Mouse (Mus musculus) lung, adult 18-20 months (tissue): ENCODE measurements around the gene Hopx.

Experiments
- DNase-seq, 2 experiments: peaks; one replicate each; pipeline ENCODE4 v3.0.0; 2022; ENCODE audit warnings: mixed read lengths in 2 of 2

Hopx gene

GRCm38 (mm10) chr5:77131879-77132278 lies 17.0 kb upstream of the Hopx start:
- DNase-seq: no peak

- DNase-seq: no peak
Measured at GRCm38 (mm10) chr5:77130310-77131020, 15.5 kb upstream of the Hopx start.

DNA sequence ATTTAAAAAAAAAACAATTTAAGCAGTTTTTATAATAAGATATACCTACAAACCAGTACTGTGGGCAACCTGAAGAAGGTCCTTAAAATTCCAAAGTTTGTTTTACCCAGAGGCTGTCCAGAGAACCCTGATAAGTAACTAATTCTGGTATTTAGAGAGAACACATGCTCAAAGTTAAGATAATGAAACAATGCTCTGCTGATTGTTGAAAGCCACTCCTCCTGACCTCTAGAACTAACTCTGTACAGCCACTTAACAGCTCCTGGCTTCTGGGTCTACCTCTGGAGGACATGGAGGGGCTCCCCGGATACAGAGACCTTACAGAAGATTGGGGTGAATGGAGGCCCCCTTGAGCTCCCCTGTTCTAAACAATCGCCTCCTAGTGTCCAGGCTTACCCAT lies 15.0 kb upstream of the Hopx start:
- DNase-seq: no peak

GRCm38 (mm10) chr5:77128854-77129253 lies 13.9 kb upstream of the Hopx start:
- DNase-seq: no peak

- DNase-seq: peak; percentile 79 to 84
Measured at GRCm38 (mm10) chr5:77126415-77126968, 11.6 kb upstream of the Hopx start.

- no peak for DNase-seq
Measured at GRCm38 (mm10) chr5:77124817-77125283, 9.9 kb upstream of the Hopx start.

- DNase-seq: no peak
Measured at GRCm38 (mm10) chr5:77124165-77124564, 9.2 kb upstream of the Hopx start.

GRCm38 (mm10) chr5:77123597-77123996 lies 8.7 kb upstream of the Hopx start:
- DNase-seq: no peak

DNA sequence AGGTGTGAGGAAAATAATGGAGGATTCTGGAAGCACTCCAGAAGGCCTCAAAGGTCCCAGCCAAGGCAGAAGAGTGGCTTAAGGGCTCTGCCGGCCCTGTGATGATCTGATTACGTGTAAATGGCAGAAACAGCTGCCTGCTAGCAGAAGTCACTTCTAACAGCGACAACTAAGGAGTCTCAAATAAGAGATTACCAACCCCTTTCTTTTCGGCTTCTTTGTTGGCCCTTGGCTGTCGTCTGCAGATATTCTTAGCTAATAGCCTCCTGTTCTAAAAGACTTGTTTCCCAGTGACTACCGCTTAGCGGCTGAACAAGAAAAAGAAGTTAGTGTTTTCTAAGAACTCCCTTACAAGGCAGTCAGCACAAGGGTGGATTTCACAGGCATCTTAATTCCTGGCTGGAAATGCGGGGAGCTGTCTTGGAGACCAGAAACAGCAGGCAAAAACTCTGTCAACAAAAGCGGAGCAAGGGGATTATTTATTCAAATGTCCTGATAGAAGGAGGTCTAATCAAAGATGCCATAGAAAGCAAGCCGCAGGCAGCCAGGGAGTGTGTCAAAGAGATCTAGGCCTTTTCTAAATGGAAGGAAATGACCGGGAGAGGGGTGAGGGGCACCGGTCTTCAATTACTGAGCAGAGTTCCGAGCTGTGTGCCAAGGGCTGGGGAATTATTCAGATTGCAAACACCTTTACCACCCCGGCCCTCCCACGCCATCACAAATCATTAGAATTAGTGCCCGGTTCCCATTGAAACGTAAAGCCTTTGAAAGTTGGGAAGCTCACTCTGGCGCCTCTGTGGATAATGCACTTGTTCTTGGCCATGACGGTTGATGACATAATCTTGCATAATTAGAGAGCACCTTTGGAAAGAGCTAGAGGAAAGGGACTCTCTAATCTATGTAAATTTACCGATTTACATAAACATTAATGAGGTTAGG lies 7.6 kb upstream of the Hopx start:
- peak in 1 of 2 experiments; percentile 33 for DNase-seq

DNA sequence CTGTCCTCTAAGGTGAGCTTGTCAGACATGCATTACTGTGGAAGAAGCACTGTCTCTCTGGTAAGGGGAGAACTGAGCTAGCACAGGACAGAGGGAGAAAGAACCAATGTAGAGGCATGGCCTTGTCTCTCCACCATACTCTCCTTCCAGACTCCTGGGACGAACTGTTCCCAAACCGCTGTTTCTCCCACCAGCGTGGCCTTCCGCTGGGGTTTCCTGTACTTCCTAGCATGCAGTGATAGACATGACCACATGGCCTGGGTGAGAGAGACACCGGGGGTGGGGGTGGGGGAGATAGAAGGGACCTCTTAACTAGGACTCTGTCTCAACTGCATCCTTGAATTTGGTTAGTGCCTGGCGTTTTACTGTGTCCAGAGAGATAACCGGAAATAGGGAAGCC lies 5.8 kb upstream of the Hopx start:
- DNase-seq: no peak

DNA sequence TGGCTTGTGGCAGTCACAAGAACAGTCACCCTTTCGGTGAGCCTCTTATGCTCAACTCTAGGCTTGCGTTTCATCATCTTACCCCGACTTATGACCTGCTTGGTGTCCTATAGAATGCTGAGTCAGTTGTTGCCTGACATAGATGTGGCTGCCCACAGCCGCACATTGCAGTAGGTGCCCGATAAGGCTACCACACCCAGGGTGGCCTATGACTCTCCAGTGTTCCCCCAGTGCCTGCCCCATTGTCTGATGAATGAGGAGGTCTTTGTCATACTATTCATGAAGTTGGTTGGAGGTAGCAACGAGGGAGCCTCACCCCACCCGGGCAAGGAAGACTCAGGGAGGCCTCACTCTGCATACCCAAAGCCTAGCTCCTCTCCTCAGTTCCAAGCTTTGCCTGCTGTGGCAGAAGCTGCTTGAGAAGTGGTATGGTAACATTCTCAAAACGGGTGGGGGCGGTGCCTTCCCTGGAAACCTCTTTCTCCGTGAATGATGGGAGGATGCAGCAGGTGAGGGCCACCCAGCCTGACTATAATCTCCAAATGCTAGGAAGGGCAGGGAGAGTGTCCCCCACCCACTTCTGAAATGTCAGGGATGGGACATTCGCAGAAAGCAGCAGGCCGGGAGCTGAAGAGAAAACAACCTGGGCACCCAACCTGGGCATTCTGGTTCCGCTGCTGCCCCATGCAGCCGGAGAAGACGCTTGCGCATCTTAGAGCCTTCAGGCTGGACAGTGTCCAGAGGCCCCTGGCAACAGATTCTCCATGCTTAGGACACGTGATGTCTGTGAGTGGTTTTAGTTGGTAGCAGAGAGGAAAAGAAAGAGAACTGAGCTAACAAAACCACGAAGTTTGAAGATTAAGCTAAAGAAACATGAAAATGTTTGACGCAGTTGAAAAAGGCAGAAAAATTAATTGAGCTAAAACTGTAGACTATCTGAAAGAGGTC lies 4.8 kb upstream of the Hopx start:
- no peak for DNase-seq

- no peak for DNase-seq
Measured at GRCm38 (mm10) chr5:77115732-77116131, 811 bp upstream of the Hopx start.

- DNase-seq: no peak
Measured at GRCm38 (mm10) chr5:77113773-77114172, 1.1 kb downstream of the Hopx start.

DNA sequence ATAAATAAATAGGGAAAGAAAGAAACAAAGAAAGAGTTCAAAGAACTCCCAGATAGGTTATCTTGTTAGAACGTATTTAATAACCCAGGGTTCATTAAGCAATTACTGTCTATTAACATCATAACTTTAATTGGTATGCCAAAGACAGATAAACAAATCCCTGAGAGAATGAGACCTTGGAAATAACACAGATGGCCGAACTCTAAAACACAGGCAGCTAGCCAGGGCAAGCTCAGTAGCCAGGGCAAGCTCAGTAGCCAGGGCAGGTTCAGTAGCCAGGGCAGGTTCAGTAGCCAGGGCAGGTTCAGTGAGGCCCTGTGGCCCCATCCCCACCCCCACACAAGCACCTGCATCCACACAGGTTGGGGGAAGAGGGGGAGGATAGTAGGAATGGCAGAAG lies 2.9 kb downstream of the Hopx start:
- peak in 1 of 2 experiments; percentile 34 for DNase-seq

DNA sequence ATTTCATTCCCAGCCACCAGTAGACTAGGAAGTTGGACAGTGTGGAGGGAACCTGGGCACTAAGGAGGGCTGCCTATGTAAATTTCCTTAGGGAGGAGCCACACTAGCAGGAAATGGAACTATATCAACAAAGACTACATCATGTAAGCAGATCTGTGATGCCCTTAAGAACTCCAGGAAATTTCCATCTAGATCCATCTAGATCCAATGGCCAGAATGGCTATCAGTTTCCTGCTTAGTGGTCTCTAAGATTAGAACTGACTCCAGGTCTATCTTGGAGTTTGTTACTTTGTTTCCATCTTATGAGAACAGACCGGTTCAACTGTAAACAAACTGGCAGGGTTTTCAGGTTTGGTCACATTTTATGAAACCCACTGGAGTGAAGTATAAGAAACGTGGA lies 5.1 kb downstream of the Hopx start:
- DNase-seq: peak in 1 of 2 experiments; percentile 49

- no peak for DNase-seq
Measured at GRCm38 (mm10) chr5:77108806-77109205, 6.1 kb downstream of the Hopx start.

- DNase-seq: no peak
Measured at GRCm38 (mm10) chr5:77107146-77107822, 7.6 kb downstream of the Hopx start.

- no peak for DNase-seq
Measured at GRCm38 (mm10) chr5:77102522-77103365, 12.2 kb downstream of the Hopx start.

GRCm38 (mm10) chr5:77100691-77101090 lies 14.2 kb downstream of the Hopx start:
- DNase-seq: no peak

DNA sequence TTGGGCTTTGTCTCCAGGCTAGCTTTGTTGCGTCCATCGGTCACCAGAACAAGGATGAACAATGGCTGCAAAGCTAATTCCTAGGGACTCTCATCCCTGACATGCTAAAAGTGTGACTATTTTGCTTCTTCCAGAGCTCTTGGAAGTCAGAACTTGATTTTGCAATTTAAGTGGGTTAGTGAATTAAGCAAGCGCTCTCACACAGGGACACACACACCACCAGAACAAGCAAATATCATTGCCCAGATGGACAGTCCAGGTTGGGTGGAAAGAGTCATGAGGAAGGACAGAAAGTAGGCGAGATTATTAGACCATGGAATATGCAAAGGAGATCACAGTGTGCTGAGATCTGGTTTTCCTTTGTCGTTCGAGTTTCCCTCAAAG lies 14.9 kb downstream of the Hopx start:
- no peak for DNase-seq
